Mouse (Mus musculus) embryonic facial prominence, embryonic 14.5 days (tissue): ENCODE measurements around the gene Kif17. TPM values are rescaled to one million over a fixed set of nuclear protein-coding genes. Genes with fewer than 3 reads are reported as not detected.

ENCODE experiments used
- ATAC-seq: fragments of 200-750 bp; cut with Nextera tagmentation; 2 replicates; pipeline ENCODE4 v1.8.0; 2017; ENCODE audit warnings: low read depth, moderate number of reproducible peaks, moderate TSS enrichment
- DNase-seq: peaks from one replicate; pipeline ENCODE4 v3.0.0-alpha.2; 2015; ENCODE audit warnings: low spot score
- H3K27ac ChIP-seq: fragments of 300-500 bp; sonication (generic); replicated peaks from 2 replicates; pipeline ENCODE4 v1.5.1; 2014; ENCODE audit warnings: low read depth, mild to moderate bottlenecking, low read length, moderate library complexity
- H3K27me3 ChIP-seq: fragments of 300-500 bp; sonication (generic); replicated peaks from 2 replicates; pipeline ENCODE4 v1.6.1; 2014; ENCODE audit warnings: low read length; ENCODE audit not compliant: control insufficient read depth, insufficient read depth
- H3K36me3 ChIP-seq: fragments of 300-500 bp; sonication (generic); 2 replicates; pipeline ENCODE4 v1.6.1; 2014; ENCODE audit warnings: low read length, mixed read lengths; ENCODE audit not compliant: control insufficient read depth, insufficient read depth
- H3K4me1 ChIP-seq: fragments of 300-500 bp; sonication (generic); 2 replicates; pipeline ENCODE4 v1.6.1; 2014; ENCODE audit warnings: antibody characterized with exemption, low read length; ENCODE audit not compliant: control insufficient read depth, insufficient read depth
- H3K4me2 ChIP-seq: fragments of 300-500 bp; sonication (generic); 2 replicates; pipeline ENCODE4 v1.6.1; 2014; ENCODE audit warnings: low read depth, mild to moderate bottlenecking, low read length, moderate library complexity, mixed read lengths
- H3K4me3 ChIP-seq: fragments of 300-500 bp; sonication (generic); 2 replicates; pipeline ENCODE4 v1.5.1; 2014; ENCODE audit warnings: low read depth, mild to moderate bottlenecking, low read length
- H3K9ac ChIP-seq: fragments of 300-500 bp; sonication (generic); 2 replicates; pipeline ENCODE4 v1.6.1; 2014; ENCODE audit warnings: low read depth, mild to moderate bottlenecking, low read length, moderate library complexity, mixed read lengths
- H3K9me3 ChIP-seq: fragments of 300-500 bp; sonication (generic); 2 replicates; pipeline ENCODE4 v1.6.1; 2016; ENCODE audit warnings: low read length; ENCODE audit not compliant: control insufficient read depth
- WGBS: fragments of 180-500 bp; shearing (Covaris S2); extraction: QIAGEN DNeasy Blood & Tissue Kit; methylation state at CpG from one replicate; pipeline ENCODE4 v1.1.7; 2014; 5-methylcytosine and 5-hydroxymethylcytosine counted together
- polyA plus RNA-seq: library from polyadenylated mRNA; unstranded; fragments of >200 nt; fragmentation: Nextera tagmentation; extraction: Ambion mirVana; gene quantifications from 2 replicates; pipeline ENCODE4 v1.2.1, GENCODE M21; 2014

The Kif17 gene
- polyA plus RNA-seq, 1 experiment from 2014 or later: 0.71 TPM

GRCm38 (mm10) chr4:138335036-138335435 lies 84.8 kb downstream of the Kif17 start:
- H3K27me3 ChIP-seq: 0 out of 2 replicates have a peak, but pooled peaks cover 5% of the 10 kb centered on the region
- H3K27ac ChIP-seq: no peak overlapping the region
- 83% methylated on average over 12 of the region's 12 CpGs for WGBS
- ATAC-seq (no peak), DNase-seq (no peak)
- no peak overlapping the region for H3K9ac ChIP-seq
- no peaks in the 10 kb centered on the region for H3K9me3 ChIP-seq
- H3K36me3 ChIP-seq: no peaks in the 10 kb centered on the region
- H3K4me3 ChIP-seq: no peak overlapping the region
- H3K4me1 ChIP-seq: no peaks in the 10 kb centered on the region
- H3K4me2 ChIP-seq: no peak overlapping the region

GRCm38 (mm10) chr4:138335648-138336047 lies 85.4 kb downstream of the Kif17 start:
- no peaks in the 10 kb centered on the region for H3K4me1 ChIP-seq
- H3K9me3 ChIP-seq: no peaks in the 10 kb centered on the region
- H3K9ac ChIP-seq: no peak overlapping the region
- ATAC-seq (no peak), DNase-seq (no peak)
- H3K36me3 ChIP-seq: no peaks in the 10 kb centered on the region
- H3K27me3 ChIP-seq: 0 out of 2 replicates have a peak, but pooled peaks cover 5% of the 10 kb centered on the region
- 87% methylated on average over 6 of the region's 6 CpGs for WGBS
- H3K4me2 ChIP-seq: no peak overlapping the region
- H3K4me3 ChIP-seq: no peak overlapping the region
- H3K27ac ChIP-seq: no peak overlapping the region

GRCm38 (mm10) chr4:138336876-138337275 lies 86.6 kb downstream of the Kif17 start:
- 63% methylated on average over 5 of the region's 5 CpGs for WGBS
- 0 out of 2 replicates have a peak, but pooled peaks cover 3% of the 10 kb centered on the region for H3K27me3 ChIP-seq
- no peak overlapping the region for H3K9ac ChIP-seq
- no peak overlapping the region for H3K4me3 ChIP-seq
- H3K36me3 ChIP-seq: no peaks in the 10 kb centered on the region
- no peaks in the 10 kb centered on the region for H3K9me3 ChIP-seq
- H3K27ac ChIP-seq: no peak overlapping the region
- ATAC-seq: no peak
- no peaks in the 10 kb centered on the region for H3K4me1 ChIP-seq
- no peak overlapping the region for H3K4me2 ChIP-seq
- no peak for DNase-seq

- no peak for ATAC-seq
- no peak overlapping the region for H3K27ac ChIP-seq
- H3K36me3 ChIP-seq: no peaks in the 10 kb centered on the region
- no peak overlapping the region for H3K4me2 ChIP-seq
- no peak overlapping the region for H3K9ac ChIP-seq
- H3K27me3 ChIP-seq: no peaks in the 10 kb centered on the region
- DNase-seq: no peak
- H3K4me3 ChIP-seq: no peak overlapping the region
- 77% methylated on average over 9 of the region's 9 CpGs for WGBS
- H3K4me1 ChIP-seq: no peaks in the 10 kb centered on the region
- H3K9me3 ChIP-seq: no peaks in the 10 kb centered on the region
Measured at GRCm38 (mm10) chr4:138337341-138337740, 87.1 kb downstream of the Kif17 start.

GRCm38 (mm10) chr4:138339963-138340362 lies 89.7 kb downstream of the Kif17 start:
- H3K36me3 ChIP-seq: no peaks in the 10 kb centered on the region
- H3K27ac ChIP-seq: no peak overlapping the region
- WGBS: 32% methylated on average over 4 of the region's 4 CpGs
- no peak overlapping the region for H3K9ac ChIP-seq
- H3K27me3 ChIP-seq: no peaks in the 10 kb centered on the region
- no peaks in the 10 kb centered on the region for H3K9me3 ChIP-seq
- H3K4me1 ChIP-seq: no peaks in the 10 kb centered on the region
- ATAC-seq (no peak), DNase-seq (no peak)
- no peak overlapping the region for H3K4me2 ChIP-seq
- no peak overlapping the region for H3K4me3 ChIP-seq

- H3K9ac ChIP-seq: no peak overlapping the region
- H3K4me2 ChIP-seq: no peak overlapping the region
- no peak for DNase-seq
- H3K27ac ChIP-seq: no peak overlapping the region; the same call in 1 of the 2 replicates
- H3K9me3 ChIP-seq: no peaks in the 10 kb centered on the region
- ATAC-seq: no peak
- no peak overlapping the region for H3K4me3 ChIP-seq
- 40% methylated on average over 8 of the region's 8 CpGs for WGBS
- H3K4me1 ChIP-seq: no peaks in the 10 kb centered on the region
- no peaks in the 10 kb centered on the region for H3K36me3 ChIP-seq
- H3K27me3 ChIP-seq: no peaks in the 10 kb centered on the region
Measured at GRCm38 (mm10) chr4:138341393-138341792, 91.2 kb downstream of the Kif17 start.

- H3K36me3 ChIP-seq: no peaks in the 10 kb centered on the region
- no peaks in the 10 kb centered on the region for H3K27me3 ChIP-seq
- ATAC-seq: no peak
- WGBS: 65% methylated on average over 7 of the region's 7 CpGs
- no peak overlapping the region for H3K4me3 ChIP-seq
- H3K9ac ChIP-seq: no peak overlapping the region
- no peak overlapping the region for H3K4me2 ChIP-seq
- no peak for DNase-seq
- no peaks in the 10 kb centered on the region for H3K9me3 ChIP-seq
- no peak overlapping the region for H3K27ac ChIP-seq
- no peaks in the 10 kb centered on the region for H3K4me1 ChIP-seq
Measured at GRCm38 (mm10) chr4:138342048-138342447, 91.8 kb downstream of the Kif17 start.

GRCm38 (mm10) chr4:138342778-138343177 lies 92.5 kb downstream of the Kif17 start:
- Histone ChIP-seq H3K4me3 (no peak overlapping the region), H3K36me3 (no peaks in the 10 kb centered on the region), H3K27ac (no peak overlapping the region), H3K9me3 (no peaks in the 10 kb centered on the region), H3K4me1 (no peaks in the 10 kb centered on the region), H3K27me3 (no peaks in the 10 kb centered on the region), H3K9ac (no peak overlapping the region), H3K4me2 (no peak overlapping the region)
- 80% methylated on average over 6 of the region's 6 CpGs for WGBS
- ATAC-seq: no peak
- DNase-seq: no peak

GRCm38 (mm10) chr4:138343341-138343837 lies 93.2 kb downstream of the Kif17 start:
- no peak for ATAC-seq
- DNase-seq: peak; percentile 28
- WGBS: 57% methylated on average over 10 of the region's 10 CpGs
- Histone ChIP-seq H3K27ac (no peak overlapping the region), H3K27me3 (no peaks in the 10 kb centered on the region), H3K9ac (no peak overlapping the region), H3K4me1 (no peaks in the 10 kb centered on the region), H3K4me3 (no peak overlapping the region), H3K4me2 (no peak overlapping the region), H3K9me3 (no peaks in the 10 kb centered on the region), H3K36me3 (no peaks in the 10 kb centered on the region)
